In the genomic region with DNA sequence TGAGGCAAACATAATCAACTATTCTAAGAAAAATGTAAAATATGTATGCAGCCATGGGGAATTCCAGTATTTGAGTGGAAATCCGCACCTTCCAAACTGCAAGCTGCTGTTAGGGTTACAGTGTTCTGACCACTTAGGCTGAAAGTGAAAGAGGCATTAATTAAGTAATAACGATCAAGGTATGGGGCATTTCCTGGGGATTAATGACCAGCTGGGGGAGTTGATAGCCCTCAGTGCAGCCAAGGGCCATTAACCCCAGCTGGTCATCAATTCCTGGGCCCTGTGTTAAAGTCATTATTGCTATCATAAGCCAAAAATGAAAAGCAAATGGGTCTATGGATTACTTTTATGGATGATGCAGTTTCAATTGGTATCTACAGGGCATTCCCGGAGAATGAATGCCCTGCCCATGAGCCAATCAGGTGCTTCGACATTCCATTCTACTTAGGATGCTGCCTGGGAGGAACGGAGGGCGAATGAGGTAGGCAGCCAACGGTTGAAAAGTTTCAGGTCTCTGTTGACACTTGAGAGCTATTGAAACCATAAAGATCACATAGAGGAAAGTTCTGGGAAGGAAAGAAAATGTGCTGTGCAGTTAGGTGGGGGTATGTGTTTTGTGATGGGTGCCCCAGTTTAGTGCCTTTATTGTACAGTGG, we compare ENCODE assay signal across 27 mouse cellular contexts.
A peak's percentile ranks its signal among the peaks of the same experiment; 100 is the strongest.
DNase-seq lines count a peak whose midpoint lies in the region; ATAC-seq lines count a peak whose summit lies in the region.
"Had no signal": no experiment of that assay in that cellular context is flagged by ENCODE, and none has a peak within 500 bp of the region (broad histone marks: within the 10 kb centered on the region; RNA-seq: fewer than 3 reads in every experiment).

No protein-coding gene starts in this region.

- H3K27ac ChIP-seq in kidney, embryonic 16.5 days (ENCODE audit: low read length), result no peak overlapping the region
- H3K27ac ChIP-seq in neural tube, embryonic 12.5 days, result no peak overlapping the region
- H3K27ac ChIP-seq in neural tube, embryonic 15.5 days (replicated peaks), result no peak overlapping the region
- H3K27ac ChIP-seq in limb, embryonic 12.5 days, result no peak overlapping the region
- H3K27ac ChIP-seq: hindbrain, embryonic 10.5 days; hindbrain, postnatal 0 days; intestine, embryonic 15.5 days; limb, embryonic 15.5 days; liver, embryonic 13.5 days; midbrain, embryonic 12.5 days had no signal

- 0 out of 2 replicates have a peak, but pooled peaks cover 5% of the 10 kb centered on the region for H3K4me1 ChIP-seq in kidney, embryonic 16.5 days (ENCODE audit: insufficient read depth, low read length)
- H3K4me1 ChIP-seq in neural tube, embryonic 12.5 days, result no peaks in the 10 kb centered on the region
- 0 out of 2 replicates have a peak, but pooled peaks cover 4% of the 10 kb centered on the region for H3K4me1 ChIP-seq in neural tube, embryonic 15.5 days
- peaks cover 10% of the 10 kb centered on the region; the same call in 1 of the 2 replicates for H3K4me1 ChIP-seq in limb, embryonic 12.5 days (replicated peaks)
- H3K4me1 ChIP-seq: hindbrain, embryonic 10.5 days; intestine, embryonic 15.5 days; liver, embryonic 13.5 days; megakaryocyte, embryonic 14.5 days; midbrain, embryonic 12.5 days had no signal

- no peak overlapping the region for H3K9ac ChIP-seq in kidney, embryonic 16.5 days (replicated peaks; ENCODE audit: low read length)
- no peak overlapping the region for H3K9ac ChIP-seq in neural tube, embryonic 12.5 days
- no peak overlapping the region for H3K9ac ChIP-seq in neural tube, embryonic 15.5 days (replicated peaks)
- H3K9ac ChIP-seq in limb, embryonic 12.5 days (replicated peaks), result no peak overlapping the region
- H3K9ac ChIP-seq: intestine, embryonic 15.5 days; limb, embryonic 15.5 days; liver, embryonic 13.5 days; midbrain, embryonic 12.5 days had no signal

- peak; percentile 71; the same call in 1 of the 2 replicates for ATAC-seq in kidney, embryonic 16.5 days (ENCODE audit: low FRiP score, low TSS enrichment)
- ATAC-seq in neural tube, embryonic 12.5 days (ENCODE audit: low FRiP score, low read depth), result peak; percentile 29; the same call in 1 of the 2 replicates
- ATAC-seq in neural tube, embryonic 15.5 days (ENCODE audit: low FRiP score), result no peak
- peak; percentile 37; the same call in 1 of the 2 replicates for ATAC-seq in limb, embryonic 12.5 days (ENCODE audit: insufficient number of reproducible peaks, insufficient read depth, low FRiP score, low TSS enrichment, low read depth)
- ATAC-seq in granulocyte monocyte progenitor cell, adult 5-6 weeks (replicated peaks; ENCODE audit: poor library complexity, severe bottlenecking), result no peak
- ATAC-seq: forebrain, embryonic 16.5 days; hindbrain, postnatal 0 days; intestine, embryonic 15.5 days; lung, postnatal 0 days; Patski had no signal

- 29% methylated on average over 7 of the region's 7 CpGs for WGBS in kidney, embryonic 16.5 days
- 29% methylated on average over 7 of the region's 7 CpGs for WGBS in neural tube, embryonic 12.5 days
- WGBS in neural tube, embryonic 15.5 days, result 24% methylated on average over 7 of the region's 7 CpGs
- 11% methylated on average over 7 of the region's 7 CpGs for WGBS in limb, embryonic 12.5 days

- H3K4me3 ChIP-seq in kidney, embryonic 16.5 days (ENCODE audit: low read length), result no peak overlapping the region
- H3K4me3 ChIP-seq in neural tube, embryonic 12.5 days, result no peak overlapping the region
- H3K4me3 ChIP-seq in neural tube, embryonic 15.5 days (replicated peaks), result no peak overlapping the region
- H3K4me3 ChIP-seq in limb, embryonic 12.5 days (replicated peaks), result no peak overlapping the region
- H3K4me3 ChIP-seq: erythroblast, embryonic 14.5 days; hindbrain, embryonic 10.5 days; intestine, embryonic 15.5 days; limb, embryonic 15.5 days; liver, embryonic 13.5 days; megakaryocyte, embryonic 14.5 days; midbrain, embryonic 12.5 days had no signal

- no peaks in the 10 kb centered on the region for H3K27me3 ChIP-seq in kidney, embryonic 16.5 days (ENCODE audit: insufficient read depth, low read length)
- H3K27me3 ChIP-seq in neural tube, embryonic 12.5 days (replicated peaks), result no peaks in the 10 kb centered on the region
- no peaks in the 10 kb centered on the region for H3K27me3 ChIP-seq in neural tube, embryonic 15.5 days (replicated peaks)
- peaks cover 16% of the 10 kb centered on the region for H3K27me3 ChIP-seq in limb, embryonic 12.5 days
- H3K27me3 ChIP-seq: CH12.LX; intestine, embryonic 15.5 days; limb, embryonic 15.5 days; liver, embryonic 13.5 days; megakaryocyte, embryonic 14.5 days; midbrain, embryonic 12.5 days; Patski had no signal

- DNase-seq in kidney, adult 9 months, result no peak
- DNase-seq: adrenal gland, postnatal 10 days; cerebellum, adult 11 months; cerebellum, adult 9-10 months; heart, postnatal 14 days; kidney, postnatal 10 days; layer of hippocampus, adult 9-11 months; liver, embryonic 13.5 days; lung, adult 18-20 months; lung, postnatal 4 days; right cerebral cortex, postnatal 14 days had no signal

- H3K36me3 ChIP-seq in kidney, embryonic 16.5 days (ENCODE audit: insufficient read depth, low read length), result no peaks in the 10 kb centered on the region
- no peaks in the 10 kb centered on the region for H3K36me3 ChIP-seq in neural tube, embryonic 12.5 days
- H3K36me3 ChIP-seq in neural tube, embryonic 15.5 days, result no peaks in the 10 kb centered on the region
- H3K36me3 ChIP-seq in limb, embryonic 12.5 days, result no peaks in the 10 kb centered on the region
- H3K36me3 ChIP-seq: hindbrain, embryonic 10.5 days; intestine, embryonic 15.5 days; limb, embryonic 15.5 days; liver, embryonic 13.5 days; midbrain, embryonic 12.5 days had no signal

- H3K9me3 ChIP-seq in kidney, embryonic 16.5 days (ENCODE audit: low read length), result no peaks in the 10 kb centered on the region
- H3K9me3 ChIP-seq in neural tube, embryonic 12.5 days, result no peaks in the 10 kb centered on the region
- no peaks in the 10 kb centered on the region for H3K9me3 ChIP-seq in neural tube, embryonic 15.5 days (replicated peaks)
- H3K9me3 ChIP-seq in limb, embryonic 12.5 days, result no peaks in the 10 kb centered on the region
- H3K9me3 ChIP-seq: hindbrain, embryonic 10.5 days; intestine, embryonic 15.5 days; limb, embryonic 15.5 days; liver, embryonic 13.5 days; megakaryocyte, embryonic 14.5 days; midbrain, embryonic 12.5 days had no signal

- H3K4me2 ChIP-seq in kidney, embryonic 16.5 days (replicated peaks; ENCODE audit: low read depth, low read length), result no peak overlapping the region; the same call in 1 of the 2 replicates
- H3K4me2 ChIP-seq in neural tube, embryonic 12.5 days (replicated peaks), result no peak overlapping the region
- H3K4me2 ChIP-seq in neural tube, embryonic 15.5 days, result no peak overlapping the region
- peak overlapping the region; percentile 9 for H3K4me2 ChIP-seq in limb, embryonic 12.5 days
- H3K4me2 ChIP-seq: intestine, embryonic 15.5 days; limb, embryonic 15.5 days; liver, embryonic 13.5 days; midbrain, embryonic 12.5 days had no signal

Comparison
In these comparisons a context has a peak if more than half of its experiments do, and no peak if none do; other contexts are left out.
1. ATAC-seq: peak in kidney, embryonic 16.5 days (single experiment), neural tube, embryonic 12.5 days (single experiment) and limb, embryonic 12.5 days (single experiment); none in neural tube, embryonic 15.5 days (single experiment) and granulocyte monocyte progenitor cell, adult 5-6 weeks (single experiment).